Mouse (Mus musculus) embryonic stem cell, embryonic (primary cell): Measurements from ENCODE around the gene Actg2.

Source experiments
- CTCF ChIA-PET, 4 experiments: fragments of 300-600 bp in 2 of 4; fragments of 350-600 bp in 2 of 4; sonication (Branson Sonifier 250); formaldehyde crosslinking; loops; one replicate each; lab custom pipeline; 2022; ENCODE audit warnings: inconsistent platforms in 2 of 4; lab: Charles Lee
- POLR2A ChIA-PET, 4 experiments: fragments of 300-600 bp in 2 of 4; fragments of 350-600 bp in 2 of 4; sonication (Branson Sonifier 250); formaldehyde crosslinking; loops; one replicate each; lab custom pipeline; 2022; ENCODE audit warnings: antibody characterized with exemption in 4 of 4, inconsistent platforms in 1 of 4; lab: Charles Lee

Actg2 gene

GRCm38 (mm10) chr6:83536795-83537059 is 662 bp upstream of the Actg2 start:
- POLR2A ChIA-PET: no interaction called here
- CTCF ChIA-PET: interaction anchor here in 1 of 4 experiments (1.3 kb wide), 1 partner anchor 239 kb away, joined by 3 read pairs; the partner anchor contains the start of gene Tex261

- CTCF ChIA-PET: no interaction called here
- POLR2A ChIA-PET: no interaction called here
Measured at GRCm38 (mm10) chr6:83532608-83533007, 3.5 kb downstream of the Actg2 start.

DNA sequence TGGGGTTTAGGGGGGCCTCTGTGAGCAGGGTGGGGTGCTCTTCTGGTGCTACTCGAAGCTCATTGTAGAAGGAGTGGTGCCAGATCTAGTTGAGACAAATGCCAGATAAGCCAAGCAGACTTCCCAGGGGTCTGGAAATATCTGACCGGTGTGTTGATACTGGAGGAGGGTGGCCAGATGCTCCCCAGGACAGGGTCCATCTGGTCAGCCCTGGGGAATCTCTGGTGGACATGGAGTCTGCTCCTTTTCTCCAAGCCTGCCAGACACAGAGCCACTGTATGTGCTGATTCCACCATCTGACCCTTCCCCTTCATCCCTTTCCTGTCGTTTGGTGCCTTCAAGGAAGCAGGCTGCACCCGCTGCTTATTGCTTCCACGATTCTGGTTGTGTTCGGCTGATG is 12.9 kb downstream of the Actg2 start:
- ChIA-PET POLR2A (no interaction called here), CTCF (interaction anchor here in 2 of 4 experiments (0.6 kb wide), 2 partner anchors 9 to 29 kb away, joined by 3 read pairs; no protein-coding TSS in a partner anchor)

GRCm38 (mm10) chr6:83521784-83522183 is 14.3 kb downstream of the Actg2 start:
- CTCF ChIA-PET: no interaction called here

GRCm38 (mm10) chr6:83518637-83519036 is 17.4 kb downstream of the Actg2 start:
- POLR2A ChIA-PET: no interaction called here
- CTCF ChIA-PET: no interaction called here

More at GRCm38 (mm10) chr6:83521784-83522183, 14.3 kb downstream of the Actg2 start:
- POLR2A ChIA-PET: interaction anchor here in 1 of 4 experiments (1.3 kb wide), 1 partner anchor 12 kb away, joined by 6 read pairs; no protein-coding TSS in a partner anchor

DNA sequence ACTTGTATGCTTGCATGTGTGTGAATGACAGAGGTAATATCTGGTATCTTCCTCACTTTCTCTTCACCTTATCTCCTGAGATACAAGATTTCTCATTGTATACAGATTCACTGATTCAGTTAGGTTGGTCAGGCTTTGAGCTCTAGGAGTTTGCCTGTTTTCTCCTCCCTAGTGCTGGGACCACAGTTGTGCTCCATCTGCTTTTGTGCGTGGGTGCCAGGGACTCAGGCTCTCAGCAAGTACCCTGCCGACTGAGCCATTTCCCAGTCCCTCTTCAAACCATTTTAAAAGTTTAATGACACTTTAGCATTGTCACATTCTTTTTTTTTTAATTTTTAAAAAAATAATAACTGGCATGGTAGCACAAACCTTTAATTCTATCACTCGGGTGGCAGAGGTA is 20.9 kb downstream of the Actg2 start:
- CTCF ChIA-PET: interaction anchor here in 1 of 4 experiments (0.6 kb wide), 1 partner anchor 158 kb away, joined by 5 read pairs; no protein-coding TSS in a partner anchor
- POLR2A ChIA-PET: interaction anchor here in 1 of 4 experiments (0.6 kb wide), 1 partner anchor 351 kb away, joined by 3 read pairs; no protein-coding TSS in a partner anchor

- ChIA-PET POLR2A (no interaction called here), CTCF (no interaction called here)
Measured at GRCm38 (mm10) chr6:83512495-83512894, 23.6 kb downstream of the Actg2 start.

DNA sequence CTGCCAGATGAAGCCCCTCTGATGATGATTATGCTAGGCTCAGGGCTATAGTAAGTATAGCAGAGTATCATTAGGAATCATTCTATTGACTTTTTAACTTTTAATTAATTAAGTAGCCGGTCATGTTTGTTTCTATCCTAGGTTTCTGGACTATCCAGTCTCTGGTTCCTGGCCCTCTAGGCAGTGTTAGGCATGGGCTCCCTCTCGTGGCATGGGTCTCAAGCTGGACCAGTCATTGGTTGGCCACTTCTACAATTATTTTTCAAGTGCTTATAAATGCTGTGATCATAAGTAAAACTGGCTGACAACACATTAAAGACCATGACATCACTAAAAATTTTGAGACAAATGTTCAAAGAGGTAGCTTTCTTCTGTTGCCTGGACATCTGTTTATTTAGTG is 25.9 kb downstream of the Actg2 start:
- ChIA-PET POLR2A (interaction anchor here in 3 of 4 experiments (0.6 to 1.7 kb wide), 5 partner anchors 11 to 406 kb away, joined by 3 to 6 read pairs (median 3); partner anchors contain the start of genes Mob1a (in 1 of the 3) and Mthfd2 (in 1 of the 3)), CTCF (interaction anchor here in 1 of 4 experiments (0.6 kb wide), 1 partner anchor 163 kb away, joined by 6 read pairs; no protein-coding TSS in a partner anchor)

GRCm38 (mm10) chr6:83509442-83509841 is 26.6 kb downstream of the Actg2 start:
- CTCF ChIA-PET: interaction anchor here in 1 of 4 experiments (0.6 kb wide), 1 partner anchor 9 kb away, joined by 3 read pairs; no protein-coding TSS in a partner anchor
- POLR2A ChIA-PET: interaction anchor here in 2 of 4 experiments (0.5 to 1.7 kb wide), 5 partner anchors 12 to 183 kb away, joined by 3 to 6 read pairs (median 4); partner anchors contain the start of genes Mob1a (in 1 of the 2) and Mthfd2 (in 1 of the 2)

DNA sequence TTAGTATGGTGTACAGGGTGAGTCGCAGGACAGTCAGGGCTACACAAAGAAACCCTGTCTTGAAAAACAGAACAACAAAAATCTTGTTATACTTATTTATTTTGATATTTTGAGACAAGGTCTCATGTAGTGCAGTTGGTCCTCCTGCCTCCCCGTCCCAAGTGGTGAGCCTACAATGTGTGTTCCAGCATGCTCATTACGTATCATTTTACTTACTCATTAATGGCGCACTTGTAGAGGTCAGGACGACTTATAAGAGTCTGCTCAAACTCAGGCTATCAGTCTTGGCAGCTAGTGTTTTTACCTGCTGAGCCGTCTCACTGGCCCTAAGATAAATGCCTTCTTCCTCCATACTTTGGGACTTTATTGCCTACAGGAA is 28.9 kb downstream of the Actg2 start:
- ChIA-PET POLR2A (interaction anchor here in 3 of 4 experiments (0.6 to 1.5 kb wide), 29 partner anchors 9 to 453 kb away, joined by 3 to 12 read pairs (median 4); partner anchors contain the start of genes Mob1a (in 2 of the 3), Mthfd2 (in 2 of the 3), Aup1 (in 1 of the 3) and Vax2 (in 1 of the 3)), CTCF (interaction anchor here in 3 of 4 experiments (0.6 to 1.0 kb wide), 5 partner anchors 76 to 796 kb away, joined by 3 to 7 read pairs (median 3); partner anchors contain the start of gene Dctn1 (in 1 of the 3))

- POLR2A ChIA-PET: interaction anchor here in 3 of 4 experiments (0.6 to 1.5 kb wide), 30 partner anchors 8 to 452 kb away, joined by 3 to 12 read pairs (median 3); partner anchors contain the start of genes Mob1a (in 2 of the 3), Mthfd2 (in 2 of the 3), Aup1 (in 1 of the 3) and Vax2 (in 1 of the 3)
- CTCF ChIA-PET: interaction anchor here in 3 of 4 experiments (0.5 to 1.0 kb wide), 5 partner anchors 76 to 1730 kb away, joined by 3 to 7 read pairs (median 4); partner anchors contain the start of gene Dctn1 (in 1 of the 3)
Measured at GRCm38 (mm10) chr6:83506258-83507167, 29.6 kb downstream of the Actg2 start, which contains the start of gene Dguok. Gene Dguok, minus strand, starts transcription at chr6:83506969.

DNA sequence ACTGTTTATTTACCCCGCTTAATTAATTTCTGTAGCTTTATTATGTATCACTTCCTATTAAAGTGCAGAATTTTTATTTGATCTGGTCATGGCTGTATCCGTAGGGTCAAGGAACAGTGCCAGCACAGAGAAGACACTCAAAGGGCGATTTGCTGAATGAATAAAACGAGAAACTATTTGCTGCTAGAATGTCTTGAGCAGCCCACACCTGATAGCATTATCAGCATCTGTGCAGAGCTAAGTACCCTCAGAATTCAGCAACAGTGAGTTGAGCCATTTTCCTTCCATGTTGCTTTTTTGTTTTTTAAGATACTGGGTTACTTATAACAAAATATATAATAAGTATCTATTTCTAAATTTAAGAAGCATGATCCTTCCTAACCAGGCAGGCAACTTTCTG is 30.5 kb downstream of the Actg2 start:
- ChIA-PET CTCF (no interaction called here), POLR2A (interaction anchor here in 1 of 4 experiments (0.7 to 1.2 kb wide), 2 partner anchors 166 to 383 kb away, joined by 3 read pairs; no protein-coding TSS in a partner anchor)

- POLR2A ChIA-PET: interaction anchor here in 2 of 4 experiments (0.6 to 1.1 kb wide), 3 partner anchors 48 to 216 kb away, joined by 3 to 5 read pairs (median 4); no protein-coding TSS in a partner anchor
- CTCF ChIA-PET: interaction anchor here in 1 of 4 experiments (1.3 kb wide), 1 partner anchor 62 kb away, joined by 3 read pairs; no protein-coding TSS in a partner anchor
Measured at GRCm38 (mm10) chr6:83503361-83503760, 32.7 kb downstream of the Actg2 start.

GRCm38 (mm10) chr6:83502656-83503055 is 33.4 kb downstream of the Actg2 start:
- POLR2A ChIA-PET: interaction anchor here in 1 of 4 experiments (1.1 kb wide), 1 partner anchor 68 kb away, joined by 4 read pairs; no protein-coding TSS in a partner anchor
- CTCF ChIA-PET: interaction anchor here in 1 of 4 experiments (1.3 kb wide), 1 partner anchor 61 kb away, joined by 3 read pairs; no protein-coding TSS in a partner anchor

GRCm38 (mm10) chr6:83501524-83502310 is 34.3 kb downstream of the Actg2 start:
- CTCF ChIA-PET: interaction anchor here in 3 of 4 experiments (0.6 to 1.3 kb wide), 6 partner anchors 60 to 353 kb away, joined by 3 to 13 read pairs (median 3); no protein-coding TSS in a partner anchor
- POLR2A ChIA-PET: no interaction called here

DNA sequence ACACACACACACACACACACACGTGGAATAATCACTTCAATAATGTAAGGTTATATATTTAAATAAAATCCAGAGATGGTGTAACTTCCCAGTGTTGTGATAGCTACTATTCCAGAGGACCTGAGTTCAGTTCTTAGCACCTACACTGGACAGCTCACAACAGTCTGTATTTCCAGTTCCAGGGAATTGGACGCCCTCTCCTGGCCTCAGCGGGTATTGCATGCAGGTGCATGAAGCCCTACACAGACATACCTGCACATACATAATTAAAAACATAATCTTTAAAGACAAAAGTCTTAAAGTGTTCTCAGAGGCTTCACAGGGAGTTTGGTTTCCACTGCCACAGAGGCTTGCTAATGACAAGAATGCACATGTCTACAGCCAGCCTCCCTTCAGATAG is 35.6 kb downstream of the Actg2 start:
- CTCF ChIA-PET: interaction anchor here in 3 of 4 experiments (0.6 to 1.2 kb wide), 11 partner anchors 9 to 290 kb away, joined by 3 to 9 read pairs (median 3); no protein-coding TSS in a partner anchor

DNA sequence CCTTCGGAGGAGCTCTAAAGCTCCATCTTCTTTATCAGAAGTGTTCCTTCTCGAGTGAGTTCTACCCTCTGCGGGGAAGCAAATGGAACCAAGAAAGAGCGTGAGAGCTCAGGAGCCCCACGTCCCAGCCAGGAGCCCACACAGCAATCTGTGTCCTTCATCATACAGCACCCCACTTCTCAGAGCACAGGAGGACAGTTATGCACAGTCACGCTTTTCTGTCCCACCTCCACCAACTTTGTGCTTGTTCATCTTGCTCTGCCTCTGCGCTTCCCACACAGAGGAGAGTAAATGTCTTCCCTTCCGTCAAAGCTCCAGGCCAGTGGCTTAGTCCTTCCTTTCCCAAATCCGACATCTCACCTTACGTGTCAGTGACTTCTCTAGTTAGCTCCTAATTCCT is 37.0 kb downstream of the Actg2 start:
- CTCF ChIA-PET: interaction anchor here in 2 of 4 experiments (0.6 to 0.8 kb wide), 2 partner anchors 181 to 229 kb away, joined by 3 read pairs; no protein-coding TSS in a partner anchor
- POLR2A ChIA-PET: interaction anchor here in 1 of 4 experiments (1.3 kb wide), 1 partner anchor 8 kb away, joined by 6 read pairs; the partner anchor contains the start of gene Dguok

More for the DNA sequence above, 35.6 kb downstream of the Actg2 start:
- POLR2A ChIA-PET: interaction anchor here in 1 of 4 experiments (1.0 kb wide), 1 partner anchor 12 kb away, joined by 3 read pairs; no protein-coding TSS in a partner anchor
